Mouse (Mus musculus) adrenal gland, adult (tissue): ENCODE data around the gene Sohlh2.
A peak's percentile ranks its signal among the peaks of the same experiment; 100 is the strongest.

Experiments used
- DNase-seq, 2 experiments: peaks; one replicate each; pipeline ENCODE4 v3.0.0; 2022 to 2023; ENCODE audit warnings: low spot score in 1 of 2; ENCODE audit not compliant: inconsistent age in 2 of 2

Gene Sohlh2

DNA sequence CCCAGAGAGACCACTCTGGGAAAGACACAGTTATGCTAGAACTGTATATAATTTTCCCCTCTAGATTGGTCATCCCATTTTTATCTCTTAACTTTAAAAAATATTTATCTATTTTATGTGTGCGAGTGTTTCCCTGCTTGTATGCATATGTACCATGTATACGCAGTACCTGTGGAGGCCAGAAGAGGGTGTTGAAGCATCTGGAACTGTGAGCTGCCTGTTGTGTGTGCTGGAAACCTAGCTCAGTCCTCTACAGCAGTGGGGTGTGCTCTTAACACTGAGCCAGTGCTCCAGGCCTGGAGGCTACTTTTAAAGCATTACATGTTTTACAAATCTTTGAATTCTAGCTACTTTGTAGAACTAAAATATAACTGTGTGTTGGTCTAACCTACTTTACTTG, 24.6 kb downstream of the Sohlh2 start:
- no peak for DNase-seq

DNA sequence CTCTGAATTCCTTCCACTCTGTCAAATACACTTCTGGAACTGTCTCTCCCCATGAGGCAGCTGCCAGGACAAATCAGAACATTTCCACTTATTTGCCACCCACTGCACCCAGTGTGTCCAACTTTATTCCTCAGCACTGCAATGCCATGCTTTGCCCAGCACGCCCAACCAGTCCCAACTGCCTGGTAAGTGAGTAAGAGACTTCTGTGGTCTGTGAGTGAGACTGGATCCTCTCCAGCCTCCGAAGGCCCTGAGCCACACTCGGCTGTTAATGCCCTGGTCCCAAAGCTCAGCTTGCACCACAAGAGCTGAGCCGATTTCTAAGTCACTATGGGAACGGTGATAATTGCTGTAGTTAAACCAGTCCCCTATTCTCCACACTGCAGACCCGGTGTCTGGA, 25.8 kb downstream of the Sohlh2 start:
- no peak for DNase-seq

DNA sequence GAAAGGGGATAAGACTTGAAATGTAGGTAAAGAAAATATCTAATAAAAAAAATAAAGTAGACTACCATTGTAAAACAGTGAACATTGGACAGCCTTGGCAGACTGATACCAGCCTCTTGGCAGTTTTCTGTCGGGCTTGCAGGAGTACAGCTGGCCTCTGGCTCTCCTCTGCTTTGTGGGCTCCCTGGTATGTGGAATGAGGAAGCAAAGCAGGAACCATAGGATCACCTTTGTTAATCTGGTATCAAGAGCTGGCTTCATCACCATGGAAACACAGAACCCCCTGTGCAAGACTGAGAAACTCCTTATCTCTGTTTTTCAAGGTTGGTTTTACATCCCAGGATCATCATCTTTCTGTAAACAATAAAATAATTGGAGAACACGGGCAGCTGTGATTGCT, 30.4 kb downstream of the Sohlh2 start:
- DNase-seq, result no peak

DNA sequence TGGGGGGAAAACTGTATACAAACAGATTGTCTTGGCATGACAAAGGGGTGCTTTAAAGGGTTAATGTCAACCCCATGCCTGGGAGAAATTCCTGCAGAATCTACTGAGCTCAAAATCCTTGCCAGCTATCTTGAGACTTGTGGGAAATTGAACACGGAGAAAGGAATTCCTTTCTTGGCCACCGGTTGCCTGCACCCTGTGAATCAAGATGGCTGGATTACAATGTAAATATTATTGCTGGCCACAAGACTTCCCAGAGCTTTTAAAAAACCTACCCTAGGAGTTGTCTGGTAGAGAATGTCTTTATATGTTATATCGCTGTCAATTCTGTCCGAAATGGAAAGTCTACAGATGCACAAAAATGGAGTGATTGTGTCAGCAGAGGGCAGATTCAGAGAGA, 32.0 kb downstream of the Sohlh2 start:
- no peak for DNase-seq

DNA sequence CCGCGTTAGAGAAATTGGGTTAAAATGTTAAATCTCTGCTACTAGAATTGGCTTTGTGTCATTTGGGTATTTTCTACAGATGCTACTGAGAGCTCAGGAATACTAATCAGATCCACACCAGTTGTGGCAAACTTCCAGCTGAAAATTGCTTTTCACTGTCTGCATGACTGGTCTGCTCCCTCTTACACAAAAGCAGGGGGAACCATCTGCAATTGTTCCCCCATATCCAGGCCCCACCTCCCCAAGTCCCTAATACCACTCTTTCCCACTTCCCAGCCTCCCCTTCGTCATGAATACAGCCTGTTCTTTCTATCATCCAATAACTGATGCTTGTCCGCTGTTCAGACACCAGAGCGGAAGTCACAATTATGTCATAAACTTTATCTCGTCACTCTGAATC, 32.6 kb downstream of the Sohlh2 start:
- no peak for DNase-seq

DNA sequence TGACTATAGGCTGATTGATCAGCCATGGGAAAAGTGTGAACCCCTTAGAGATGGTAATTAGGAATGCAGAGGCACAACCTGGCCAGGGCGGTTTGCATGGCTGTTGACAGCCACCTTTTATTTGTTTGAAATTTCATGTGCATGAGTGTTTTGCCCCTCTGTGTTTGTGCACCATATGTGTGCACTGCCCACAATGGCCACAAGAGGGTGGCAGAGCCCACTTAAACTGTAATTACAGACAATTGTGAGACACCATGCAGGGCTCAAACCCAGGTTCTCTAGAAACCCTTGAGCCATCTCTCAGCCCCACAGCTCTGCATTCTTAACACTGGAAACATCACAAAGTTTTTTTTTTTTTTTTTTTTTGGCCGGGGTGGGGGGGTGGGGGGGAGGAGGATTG, 40.7 kb downstream of the Sohlh2 start:
- DNase-seq, result no peak

DNA sequence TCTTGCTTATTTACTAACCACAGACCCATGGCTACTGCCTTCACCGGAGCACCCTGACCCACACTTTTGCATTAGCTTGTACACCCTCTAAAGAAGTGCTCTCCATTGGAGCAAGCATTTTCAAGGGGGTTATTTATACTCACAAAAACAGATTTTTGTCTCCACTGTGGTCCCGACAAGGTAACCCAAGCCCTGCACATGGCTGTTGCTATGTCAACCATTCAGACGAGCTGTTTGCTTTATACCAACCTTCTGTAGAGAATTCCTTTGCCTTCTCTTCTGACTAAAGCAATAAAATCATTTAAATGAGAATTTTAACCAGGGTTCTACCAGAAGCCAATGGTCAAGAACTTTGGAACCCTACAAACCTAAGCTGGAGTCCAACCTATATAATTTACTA, 42.0 kb downstream of the Sohlh2 start:
- DNase-seq, result no peak

DNA sequence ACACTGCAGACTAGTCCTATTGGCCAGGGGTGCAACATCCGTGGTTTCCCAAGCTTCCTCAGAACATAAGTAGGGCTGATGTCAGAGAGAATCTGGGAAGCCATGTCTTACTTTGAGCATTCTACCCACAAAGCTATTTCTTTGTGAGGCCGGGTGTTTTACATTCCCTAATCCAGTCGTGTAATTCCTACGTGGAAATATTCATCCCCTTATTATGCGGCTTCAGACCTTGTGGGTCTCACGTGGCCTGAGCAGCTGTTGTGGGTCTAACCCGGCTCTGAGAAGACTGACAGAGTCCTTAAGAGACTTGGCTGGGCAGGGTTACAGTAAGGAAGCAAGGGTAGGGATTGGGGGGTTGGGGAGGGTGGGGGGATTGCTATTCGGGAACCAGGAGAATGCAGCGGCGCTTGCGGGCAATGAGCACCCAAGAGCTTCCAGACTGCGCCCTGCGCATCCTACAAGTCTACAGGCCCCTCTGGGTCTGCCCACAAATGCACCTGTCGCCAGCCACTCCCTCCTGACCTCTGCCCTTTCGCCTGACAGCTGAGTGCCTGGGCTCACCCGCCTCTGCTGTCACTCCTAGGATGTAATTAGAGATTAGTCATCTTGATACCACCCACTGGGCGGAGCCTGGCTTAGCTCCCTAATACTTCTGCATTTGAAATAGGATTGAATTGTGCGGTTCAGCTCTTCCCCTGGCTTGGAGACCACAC, 44.8 kb downstream of the Sohlh2 start:
- peak in 1 of 2 experiments; percentile 36 for DNase-seq

DNA sequence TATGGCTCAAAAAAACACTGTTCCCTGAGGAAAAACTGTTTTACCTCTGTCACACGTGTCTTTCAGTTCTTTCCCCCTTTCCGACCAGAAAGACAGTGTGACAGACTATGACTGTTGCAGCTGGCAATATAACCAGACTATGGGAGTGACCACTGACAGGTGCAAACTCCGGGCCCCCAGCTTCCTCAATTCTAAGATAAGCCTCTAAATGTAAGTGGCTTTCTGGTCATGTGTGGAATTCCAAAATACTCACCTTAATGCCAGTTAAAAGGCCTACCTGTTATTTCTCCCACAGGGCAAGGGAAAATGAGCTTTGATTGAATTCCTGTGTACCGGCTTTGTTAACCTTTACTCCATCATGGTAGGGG, 45.4 kb downstream of the Sohlh2 start:
- no peak for DNase-seq

DNA sequence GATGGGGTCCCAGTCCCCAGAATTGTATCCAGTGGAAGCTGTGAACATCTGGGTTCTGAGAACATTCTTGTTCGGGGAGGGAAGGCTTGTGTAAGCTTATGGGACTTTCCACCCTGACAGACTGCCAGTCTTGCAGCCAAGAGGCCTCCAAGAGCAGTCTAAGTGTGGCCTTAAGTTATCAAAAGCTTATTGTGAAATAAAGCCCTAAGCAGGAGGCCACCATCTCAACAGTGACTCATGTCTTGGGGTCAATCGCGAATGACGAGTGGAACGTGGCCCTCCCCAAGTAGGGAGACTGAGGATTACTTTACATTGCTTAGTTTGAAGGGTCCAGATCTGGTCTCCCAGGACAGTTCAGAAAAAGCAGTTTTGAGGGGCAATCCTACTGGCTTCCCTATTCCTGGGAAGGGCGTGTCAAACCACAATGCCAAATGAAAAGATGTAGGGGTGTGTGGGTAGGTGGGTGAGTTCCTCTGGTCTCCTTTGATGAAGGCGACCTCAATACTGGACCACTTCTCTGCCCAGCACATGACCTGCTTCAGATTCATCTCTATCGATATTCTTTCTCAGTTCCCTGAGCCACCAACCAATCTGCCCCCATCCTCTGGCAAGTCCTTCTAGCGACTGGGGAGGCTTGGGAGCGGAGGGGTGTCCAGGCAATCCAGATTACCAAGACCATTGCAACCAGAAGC, 60.0 kb downstream of the Sohlh2 start, which contains the start of gene Dclk1:
Dclk1 (plus strand) TSS at position 635 of the 692 bp plus-strand sequence.
- peak in 1 of 2 experiments; percentile 51 for DNase-seq

DNA sequence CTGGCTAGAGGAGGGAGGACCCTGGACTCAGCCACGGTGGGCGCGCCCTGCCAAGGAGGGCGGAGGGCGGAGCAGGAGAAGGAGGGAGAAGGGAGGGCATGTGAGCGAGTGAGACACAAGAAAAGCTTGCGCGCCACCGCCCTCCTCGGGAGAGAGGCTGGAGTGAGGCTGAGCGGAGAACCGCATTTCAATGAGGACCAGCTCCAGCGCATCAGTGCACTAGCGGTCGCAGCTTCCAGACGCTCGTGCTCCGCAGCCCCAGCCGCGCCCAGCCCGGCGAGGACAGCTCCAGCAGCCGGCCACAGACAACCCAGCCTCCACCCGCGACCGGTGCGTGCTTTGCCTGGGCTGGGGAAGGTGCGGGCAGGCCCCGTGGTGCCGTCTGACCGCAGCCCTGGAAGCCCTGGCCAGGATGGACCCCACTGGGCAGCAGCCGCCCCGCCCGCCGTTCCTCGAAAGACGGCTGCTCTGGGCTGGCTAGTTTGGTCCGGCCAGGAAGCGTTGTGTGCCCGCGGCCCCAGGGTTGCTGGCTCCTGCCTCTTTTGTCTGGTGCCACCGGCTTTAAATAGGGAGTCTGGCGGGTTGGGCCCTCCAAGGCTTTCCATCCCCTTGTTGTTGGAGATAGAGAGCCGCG, 60.7 kb downstream of the Sohlh2 start:
- peak in 1 of 2 experiments; percentile 64 for DNase-seq

DNA sequence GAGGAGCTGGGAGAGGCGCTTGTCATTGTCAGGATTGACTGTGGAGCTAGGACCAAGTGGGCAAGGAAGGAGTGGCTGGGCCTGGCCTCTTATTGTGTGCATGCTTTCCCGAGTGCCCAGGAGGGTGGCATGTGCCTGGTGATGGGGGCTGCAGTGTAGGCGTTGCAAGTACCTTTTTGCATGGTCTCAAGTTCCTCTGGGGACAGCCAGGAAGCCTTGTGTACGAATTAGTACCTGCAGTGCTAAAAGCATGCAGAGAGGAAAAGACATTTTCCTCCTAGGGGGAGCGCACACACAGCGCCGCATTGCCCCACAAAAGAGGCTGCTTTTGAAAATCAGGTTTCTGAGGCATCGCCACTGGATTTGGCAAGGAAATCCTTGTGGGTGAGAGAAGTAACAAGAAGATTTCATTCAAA, 61.2 kb downstream of the Sohlh2 start:
- no peak for DNase-seq

DNA sequence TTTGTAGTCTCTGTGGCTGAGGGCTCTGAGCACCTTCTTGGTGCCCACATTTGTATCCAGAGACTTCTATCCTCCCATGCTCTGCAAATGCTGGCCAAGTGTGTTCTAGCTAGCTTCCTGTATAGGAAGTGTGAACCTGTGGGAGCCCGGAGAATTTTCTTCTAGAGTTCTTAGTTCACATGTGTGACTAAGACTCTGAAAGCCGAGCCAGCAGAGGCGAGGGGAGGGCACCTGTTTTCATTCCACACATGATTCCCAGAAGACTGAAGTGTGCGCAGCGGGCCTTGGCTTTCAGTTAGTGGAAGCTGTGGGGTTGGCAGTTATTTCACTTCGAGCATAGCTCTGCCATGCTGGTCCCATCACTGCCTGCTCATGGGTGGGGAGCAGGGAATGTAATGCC, 62.3 kb downstream of the Sohlh2 start:
- no peak for DNase-seq

DNA sequence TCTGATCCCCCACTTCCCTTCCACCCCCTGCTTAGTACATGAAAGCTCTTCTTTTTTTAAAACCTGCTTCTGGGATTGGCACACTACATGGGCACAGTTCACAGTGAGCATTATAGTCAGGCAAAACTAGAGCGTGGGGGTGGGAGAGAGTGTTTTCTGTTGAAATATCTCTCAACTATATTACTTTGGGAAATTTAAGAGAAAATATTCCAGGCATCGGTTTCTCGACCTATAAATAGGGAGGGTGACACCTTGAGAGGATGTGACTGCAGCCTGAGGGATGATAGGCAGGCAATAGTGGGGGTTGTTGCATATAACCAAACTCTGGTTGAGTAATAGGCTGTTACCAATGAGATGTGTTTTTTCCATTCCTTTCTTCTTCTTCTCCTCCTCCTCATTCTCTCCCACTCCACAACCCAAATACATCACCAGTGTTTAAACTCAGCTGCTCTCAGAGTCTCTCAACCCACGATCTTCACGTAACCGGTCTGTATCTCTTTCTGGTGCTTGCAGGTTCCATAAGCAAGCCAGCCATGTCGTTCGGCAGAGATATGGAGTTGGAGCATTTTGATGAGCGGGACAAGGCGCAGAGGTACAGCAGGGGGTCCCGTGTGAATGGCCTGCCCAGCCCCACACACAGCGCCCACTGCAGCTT, 64.9 kb downstream of the Sohlh2 start:
- DNase-seq, result no peak

DNA sequence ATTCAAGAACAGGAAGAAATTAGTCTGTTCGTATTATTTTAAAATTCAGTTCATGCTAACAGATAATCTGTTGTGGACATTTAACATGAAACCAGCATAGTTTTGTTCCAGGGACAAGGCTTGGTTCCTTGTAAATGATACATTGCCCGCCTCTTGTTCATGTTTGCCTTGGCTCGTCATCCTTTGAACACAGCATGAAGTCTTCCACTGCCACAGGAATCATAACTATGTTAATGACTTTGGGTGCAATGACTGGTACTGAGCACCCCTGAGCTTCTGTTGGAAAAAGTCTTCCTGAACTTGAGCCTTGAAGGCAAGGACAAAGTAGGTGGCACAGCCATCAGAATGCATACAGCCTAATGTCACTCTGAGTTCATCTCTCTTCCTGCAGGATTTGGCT, 66.2 kb downstream of the Sohlh2 start:
- DNase-seq, result no peak

DNA sequence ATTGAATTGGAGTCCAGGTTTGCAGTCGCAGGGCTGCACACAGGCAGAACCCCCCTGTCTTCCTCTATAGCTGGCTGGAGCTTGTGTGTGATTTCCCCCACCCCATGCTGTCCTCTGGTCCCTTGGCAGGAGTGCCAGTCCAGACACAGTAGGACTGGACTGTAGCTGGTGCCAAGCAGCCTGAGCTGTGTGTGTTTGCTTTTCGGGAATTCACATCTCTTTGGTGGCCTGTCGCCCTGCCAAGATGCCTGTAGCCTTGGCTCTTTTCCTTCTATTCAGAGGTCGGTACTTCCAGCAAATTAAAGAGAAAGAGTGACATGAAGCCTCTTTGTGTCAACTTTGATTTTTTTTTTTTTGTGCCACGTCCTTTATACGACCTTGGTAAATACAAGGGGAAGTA, 66.7 kb downstream of the Sohlh2 start:
- peak in 1 of 2 experiments; percentile 53 for DNase-seq

DNA sequence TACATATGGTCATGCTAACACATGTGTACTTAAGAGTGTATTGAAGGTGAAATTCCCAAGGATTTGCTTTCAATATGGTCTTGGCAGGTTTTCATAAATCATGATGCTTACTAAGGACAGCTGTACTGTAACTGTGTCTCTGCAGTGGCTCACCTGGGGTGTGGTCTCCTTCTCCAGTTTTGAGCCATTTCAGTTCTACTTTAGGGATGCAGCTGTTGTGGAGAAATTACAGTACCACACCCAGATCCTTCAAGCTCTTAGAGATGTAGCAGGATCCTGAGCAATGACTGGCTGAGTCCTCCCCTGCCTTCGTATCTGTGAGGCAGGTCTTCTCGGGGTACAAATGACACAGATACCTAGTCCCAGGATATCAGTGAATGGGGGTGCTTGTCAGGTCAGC, 68.8 kb downstream of the Sohlh2 start:
- no peak for DNase-seq
